Mouse (Mus musculus): ENCODE measurements at regions not wholly inside any gene's neighbourhood (a gene's known extent, or its start where the extent isn't known, plus 50 kb on each side); places are given as distances from the start of the nearest gene placed in this dataset.

- dilution Hi-C loops (cut with MboI; ENCODE audit: extremely low pct_ligation_motif_present, extremely low pct_unique_long_range_greater_than_20kb, low sequenced_read_pairs) (no loop called here), in situ Hi-C loops (cut with MboI; ENCODE audit: low pct_ligation_motif_present, low pct_unique_long_range_greater_than_20kb, low sequenced_read_pairs) (no loop called here)
- H3K4me2 ChIP-seq (ENCODE audit: insufficient read depth, low read depth, poor library complexity, severe bottlenecking), result no peak overlapping the region
- H3K27me3 ChIP-seq (replicated peaks), result no peaks in the 10 kb centered on the region
- no peaks in the 10 kb centered on the region for H3K79me2 ChIP-seq (replicated peaks; ENCODE audit: control insufficient read depth, extremely low read depth, insufficient read depth, poor library complexity, severe bottlenecking)
- no peaks in the 10 kb centered on the region for H3K36me3 ChIP-seq (replicated peaks in 1 of 2; ENCODE audit: control insufficient read depth in 1 of 2, insufficient read depth in 1 of 2, low read length in 1 of 2)
- peaks cover 4% of the 10 kb centered on the region for H3K9me3 ChIP-seq (replicated peaks; ENCODE audit: low read length)
- no peak for DNase-seq (ENCODE audit: extremely low read depth)
- peaks cover 16 to 66% of the 10 kb centered on the region in 2 experiments for H3K4me1 ChIP-seq (ENCODE audit: control insufficient read depth in 1 of 2, insufficient read depth in 2 of 2)
- TF ChIP-seq ETS1 (conservative IDR thresholded peaks at IDR 0.05; ENCODE audit: low read depth, low read length) (no peak), SIN3A (IDR thresholded peaks at IDR 0.05; ENCODE audit: low read length) (no peak), POLR2AphosphoS2 (IDR thresholded peaks at IDR 0.05; ENCODE audit: low read depth, low read length) (no peak), TBP (conservative IDR thresholded peaks at IDR 0.05; ENCODE audit: low read depth, low read length) (no peak), ZNF384 (IDR thresholded peaks at IDR 0.05; ENCODE audit: low read depth, low read length) (no peak), MYC (IDR thresholded peaks at IDR 0.05; ENCODE audit: low read depth, low read length) (no peak), MXI1 (IDR thresholded peaks at IDR 0.05; ENCODE audit: low read depth, low read length) (no peak), SMC3 (IDR thresholded peaks at IDR 0.05; ENCODE audit: low read depth, low read length) (no peak), CHD2 (IDR thresholded peaks at IDR 0.05; ENCODE audit: low read length) (no peak), UBTF (IDR thresholded peaks at IDR 0.05; ENCODE audit: low read depth, low read length) (no peak), CHD1 (IDR thresholded peaks at IDR 0.05; ENCODE audit: low read depth, low read length) (no peak), USF2 (conservative IDR thresholded peaks at IDR 0.05; ENCODE audit: low read depth, low read length) (no peak), ZMIZ1 (IDR thresholded peaks at IDR 0.05; ENCODE audit: low read depth, low read length) (no peak), GABPA (IDR thresholded peaks at IDR 0.05; ENCODE audit: insufficient replicate concordance, low read depth, low read length) (no peak), KAT2A (IDR thresholded peaks at IDR 0.05; ENCODE audit: insufficient replicate concordance, low read length) (no peak), CTCF (conservative IDR thresholded peaks at IDR 0.05 in 1 of 2, IDR thresholded peaks at IDR 0.05 in 1 of 2; ENCODE audit: low read depth in 2 of 2, low read length in 2 of 2) (no peak), MAX (IDR thresholded peaks at IDR 0.05; ENCODE audit: low read length) (no peak), RAD21 (IDR thresholded peaks at IDR 0.05; ENCODE audit: low read depth, low read length) (no peak), NELFE (IDR thresholded peaks at IDR 0.05; ENCODE audit: low read depth, low read length) (no peak), ELF1 (IDR thresholded peaks at IDR 0.05; ENCODE audit: low read depth, low read length) (no peak)
- H3K27ac ChIP-seq (ENCODE audit: insufficient read depth, low read depth), result no peak overlapping the region
- no peak overlapping the region for H3K9ac ChIP-seq (ENCODE audit: insufficient read depth, low read depth)
- no peak overlapping the region for H3K4me3 ChIP-seq (replicated peaks in 1 of 3; ENCODE audit: low read depth in 2 of 3, low read length in 2 of 3, poor library complexity in 1 of 3)
Observed at GRCm38 (mm10) chr3:21918431-21918830, 158.0 kb upstream of the Tbl1xr1 start.

- Histone ChIP-seq H3K4me1 (ENCODE audit: control insufficient read depth in 1 of 2, insufficient read depth in 2 of 2) (peaks cover 16 to 52% of the 10 kb centered on the region in 2 experiments), H3K4me2 (ENCODE audit: insufficient read depth, low read depth, poor library complexity, severe bottlenecking) (no peak overlapping the region), H3K27me3 (replicated peaks) (no peaks in the 10 kb centered on the region), H3K4me3 (replicated peaks in 1 of 3; ENCODE audit: low read depth in 2 of 3, low read length in 2 of 3, poor library complexity in 1 of 3) (no peak overlapping the region), H3K9ac (ENCODE audit: insufficient read depth, low read depth) (no peak overlapping the region), H3K79me2 (replicated peaks; ENCODE audit: control insufficient read depth, extremely low read depth, insufficient read depth, poor library complexity, severe bottlenecking) (no peaks in the 10 kb centered on the region), H3K36me3 (replicated peaks in 1 of 2; ENCODE audit: control insufficient read depth in 1 of 2, insufficient read depth in 1 of 2, low read length in 1 of 2) (no peaks in the 10 kb centered on the region), H3K27ac (ENCODE audit: insufficient read depth, low read depth) (no peak overlapping the region), H3K9me3 (replicated peaks; ENCODE audit: low read length) (peaks cover 4% of the 10 kb centered on the region)
- dilution Hi-C loops (cut with MboI; ENCODE audit: extremely low pct_ligation_motif_present, extremely low pct_unique_long_range_greater_than_20kb, low sequenced_read_pairs) (no loop called here), in situ Hi-C loops (cut with MboI; ENCODE audit: low pct_ligation_motif_present, low pct_unique_long_range_greater_than_20kb, low sequenced_read_pairs) (no loop called here)
- TF ChIP-seq MAFK (IDR thresholded peaks at IDR 0.05; ENCODE audit: insufficient replicate concordance, low read length) (no peak), CHD2 (IDR thresholded peaks at IDR 0.05; ENCODE audit: low read length) (no peak), JUN (IDR thresholded peaks at IDR 0.05; ENCODE audit: insufficient read depth, low read depth, low read length) (no peak), E2F4 (IDR thresholded peaks at IDR 0.05; ENCODE audit: insufficient replicate concordance, low read depth, low read length) (no peak), BHLHE40 (IDR thresholded peaks at IDR 0.05; ENCODE audit: low read depth, low read length) (no peak), JUND (conservative IDR thresholded peaks at IDR 0.05; ENCODE audit: low read depth, low read length) (no peak), ZKSCAN1 (IDR thresholded peaks at IDR 0.05; ENCODE audit: borderline replicate concordance, low read depth, low read length) (no peak)
- no peak for DNase-seq (ENCODE audit: extremely low read depth)
Observed at GRCm38 (mm10) chr3:21919931-21920330, 156.5 kb upstream of the Tbl1xr1 start.

Measured in CH12.LX (cell line).